ENCODE assay signal across 15 mouse cellular contexts in genomic region chr8:126429635-126430034, GRCm38 (mm10).
"Had no signal": no experiment of that assay in that cellular context is flagged by ENCODE, and none has a peak within 500 bp of the region (broad histone marks: within the 10 kb centered on the region; RNA-seq: fewer than 3 reads in every experiment).

No protein-coding gene starts in this region.

- H3K27ac ChIP-seq: lung, embryonic 15.5 days; macrophage; midbrain, embryonic 13.5 days; midbrain, embryonic 15.5 days; neural tube, embryonic 12.5 days; stomach, embryonic 15.5 days; stomach, postnatal 0 days had no signal

- H3K9me3 ChIP-seq: lung, embryonic 15.5 days; megakaryocyte, embryonic 14.5 days; midbrain, embryonic 13.5 days; midbrain, embryonic 15.5 days; neural tube, embryonic 12.5 days; stomach, embryonic 15.5 days had no signal

- H3K27me3 ChIP-seq: lung, embryonic 15.5 days; megakaryocyte, embryonic 14.5 days; midbrain, embryonic 13.5 days; midbrain, embryonic 15.5 days; neural tube, embryonic 12.5 days; stomach, embryonic 15.5 days had no signal

- DNase-seq: liver, postnatal 0 days; lung, adult 2 months; lung, postnatal 14 days; lung, postnatal 36 days; thymus, adult 2 months; thymus, postnatal 25 days; thymus, postnatal 4 days had no signal

- H3K4me3 ChIP-seq: lung, embryonic 15.5 days; megakaryocyte, embryonic 14.5 days; midbrain, embryonic 13.5 days; midbrain, embryonic 15.5 days; neural tube, embryonic 12.5 days; stomach, embryonic 15.5 days had no signal

- H3K4me1 ChIP-seq: lung, embryonic 15.5 days; megakaryocyte, embryonic 14.5 days; midbrain, embryonic 13.5 days; midbrain, embryonic 15.5 days; neural tube, embryonic 12.5 days; stomach, embryonic 15.5 days had no signal
